Mouse (Mus musculus) embryonic facial prominence, embryonic 12.5 days (tissue): ENCODE results near the gene Plekha8. TPM values are rescaled to one million over a fixed set of nuclear protein-coding genes. Genes with fewer than 3 reads are reported as not detected.

ENCODE experiments used
- ATAC-seq: fragments of 200-750 bp; cut with Nextera tagmentation; 2 replicates; pipeline ENCODE4 v1.8.0; 2017; ENCODE audit not compliant: insufficient number of reproducible peaks, insufficient read depth, low FRiP score, low TSS enrichment
- H3K27ac ChIP-seq: fragments of 300-500 bp; sonication (generic); 2 replicates; pipeline ENCODE4 v1.5.1; 2016; ENCODE audit warnings: mild to moderate bottlenecking
- H3K27me3 ChIP-seq: fragments of 300-500 bp; sonication (generic); 2 replicates; pipeline ENCODE4 v1.6.1; 2016; ENCODE audit warnings: mild to moderate bottlenecking, moderate library complexity
- H3K36me3 ChIP-seq: fragments of 300-500 bp; sonication (generic); 2 replicates; pipeline ENCODE4 v1.6.1; 2016; ENCODE audit warnings: mild to moderate bottlenecking
- H3K4me1 ChIP-seq: fragments of 300-500 bp; sonication (generic); 2 replicates; pipeline ENCODE4 v1.6.1; 2016
- H3K4me2 ChIP-seq: fragments of 300-500 bp; sonication (generic); replicated peaks from 2 replicates; pipeline ENCODE4 v1.6.1; 2016; ENCODE audit warnings: mild to moderate bottlenecking, moderate library complexity
- H3K4me3 ChIP-seq: fragments of 300-500 bp; sonication (generic); 2 replicates; pipeline ENCODE4 v1.5.1; 2016; ENCODE audit warnings: mild to moderate bottlenecking
- H3K9ac ChIP-seq: fragments of 300-500 bp; sonication (generic); 2 replicates; pipeline ENCODE4 v1.6.1; 2016; ENCODE audit warnings: mild to moderate bottlenecking, moderate library complexity
- H3K9me3 ChIP-seq: fragments of 300-500 bp; sonication (generic); 2 replicates; pipeline ENCODE4 v1.6.1; 2016; ENCODE audit warnings: mild to moderate bottlenecking, moderate library complexity
- WGBS: fragments of 180-500 bp; shearing (Covaris S2); methylation state at CpG from one replicate; pipeline ENCODE4 v1.1.7; 2016; 5-methylcytosine and 5-hydroxymethylcytosine counted together
- polyA plus RNA-seq: library from polyadenylated mRNA; unstranded; fragments of >200 nt; fragmentation: Nextera tagmentation; extraction: Ambion mirVana; gene quantifications from 2 replicates; pipeline ENCODE4 v1.2.1, GENCODE M21; 2016

Plekha8 gene
- polyA plus RNA-seq, result 22.6 and 23.3 TPM in 2 replicates

DNA sequence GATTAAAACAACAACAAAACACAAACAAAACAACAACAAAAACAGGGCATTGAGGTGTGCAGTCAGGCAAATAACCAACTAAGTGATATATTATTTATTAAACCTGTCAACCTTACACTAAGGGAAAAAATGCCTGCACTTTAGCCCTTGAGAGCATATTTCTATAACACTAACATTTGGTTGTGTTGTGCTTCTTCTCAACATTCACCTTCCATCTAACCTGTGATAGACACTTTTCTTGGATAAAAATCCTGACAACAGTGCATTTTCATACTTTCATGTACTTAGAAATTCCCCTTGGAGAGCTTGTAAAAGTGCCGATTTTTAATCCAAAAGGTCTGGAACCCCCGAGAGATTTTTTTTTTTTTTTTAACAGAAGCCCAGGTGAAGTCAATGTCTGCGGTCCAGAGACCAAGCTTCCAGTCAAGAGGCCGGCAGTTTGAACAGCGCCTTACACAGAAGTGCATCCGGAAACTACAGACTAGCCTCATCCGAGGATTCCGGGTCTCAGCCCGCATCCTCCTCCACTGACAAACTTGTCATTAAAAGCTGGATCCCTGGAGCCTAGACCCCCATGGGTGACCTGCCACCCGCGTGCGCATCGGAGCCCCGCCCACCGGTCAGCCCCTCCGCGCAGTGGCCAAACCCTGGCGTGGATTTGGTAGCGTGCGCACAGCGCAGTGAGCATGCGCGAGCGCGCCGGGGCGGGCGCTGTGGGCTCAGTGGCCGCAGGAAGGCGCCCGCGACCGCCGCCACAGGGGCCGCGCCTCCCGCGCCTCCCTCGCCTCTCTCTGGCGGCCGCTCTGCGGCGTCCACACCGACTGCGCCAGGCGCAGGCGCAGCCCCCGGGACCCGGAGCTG is at the start of gene Plekha8:
Gene Plekha8 (plus strand): TSS at position 643 of the 861 bp plus-strand sequence.
- Histone ChIP-seq H3K4me1 (peaks cover 25% of the 10 kb centered on the region), H3K27ac (peak within 1 kb of the TSS; percentile 71), H3K36me3 (no peaks in the 10 kb centered on the region), H3K9ac (peak within 1 kb of the TSS; percentile 84), H3K9me3 (no peaks in the 10 kb centered on the region), H3K27me3 (no peaks in the 10 kb centered on the region), H3K4me2 (peak within 1 kb of the TSS; percentile 74), H3K4me3 (peak within 1 kb of the TSS; percentile 83)
- WGBS, result 0% methylated on average over 49 of the region's 49 CpGs
- peak; percentile 89 for ATAC-seq

DNA sequence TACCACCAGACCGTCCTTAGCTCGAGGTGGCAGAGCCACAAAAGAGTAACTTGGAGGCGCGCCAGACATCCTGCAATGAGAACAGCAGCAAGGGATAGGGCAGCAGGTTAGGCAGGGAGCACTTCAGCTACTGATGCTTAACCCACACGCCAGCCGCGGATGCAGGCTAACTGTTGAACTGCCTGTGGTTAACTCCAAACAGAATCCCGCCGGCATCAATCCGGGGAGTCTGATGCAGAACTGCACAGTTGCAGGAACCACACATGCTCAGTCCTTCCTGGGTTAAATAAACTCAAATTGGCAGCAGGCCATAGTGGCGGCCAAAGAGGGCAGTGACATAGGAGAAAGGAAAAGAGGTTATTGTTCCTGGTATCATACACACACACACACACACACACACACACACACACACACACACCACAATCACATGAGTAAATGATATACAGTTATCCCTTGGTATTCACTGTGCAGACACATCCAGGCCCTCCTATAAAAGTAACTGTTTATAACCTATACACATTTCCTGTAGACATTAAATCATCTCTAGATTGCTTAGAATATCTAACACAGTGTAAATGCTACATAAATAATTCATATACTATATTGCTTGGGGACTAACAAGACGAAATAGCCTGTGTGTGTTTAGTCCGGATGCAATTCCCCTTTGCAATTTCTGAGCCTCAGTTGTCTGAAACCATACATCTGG is 46.4 kb upstream of the Plekha8 start:
- no peaks in the 10 kb centered on the region for H3K27me3 ChIP-seq
- no peak for ATAC-seq
- H3K36me3 ChIP-seq, result no peaks in the 10 kb centered on the region
- H3K4me2 ChIP-seq, result no peak overlapping the region
- no peak overlapping the region for H3K4me3 ChIP-seq
- no peak overlapping the region for H3K9ac ChIP-seq
- WGBS, result 64% methylated on average over 13 of the region's 13 CpGs
- H3K27ac ChIP-seq, result no peak overlapping the region
- no peaks in the 10 kb centered on the region for H3K9me3 ChIP-seq
- H3K4me1 ChIP-seq, result peaks cover 12% of the 10 kb centered on the region

DNA sequence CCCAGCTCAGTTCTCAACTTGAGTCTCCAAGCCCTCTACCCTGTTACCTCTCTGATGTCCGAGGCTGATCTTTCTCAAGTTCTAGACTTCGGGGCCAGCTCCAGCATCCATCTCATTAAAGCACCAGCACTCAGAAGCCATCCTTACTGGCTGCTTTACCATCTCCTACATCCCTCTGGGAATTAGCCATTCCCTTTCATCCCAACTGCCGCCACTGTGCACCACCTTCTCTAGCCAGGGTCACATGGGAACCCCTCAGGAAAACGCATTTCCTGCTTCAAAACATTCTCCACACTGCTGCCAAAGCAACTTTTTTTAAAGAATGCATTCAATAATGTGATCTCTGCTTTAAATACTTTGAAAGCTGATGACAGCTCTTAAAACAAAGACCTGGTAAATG is 45.6 kb upstream of the Plekha8 start:
- WGBS, result 63% methylated on average over 4 of the region's 4 CpGs
- Histone ChIP-seq H3K4me2 (no peak overlapping the region), H3K27me3 (no peaks in the 10 kb centered on the region), H3K27ac (no peak overlapping the region), H3K9ac (no peak overlapping the region), H3K9me3 (no peaks in the 10 kb centered on the region), H3K36me3 (no peaks in the 10 kb centered on the region), H3K4me1 (peaks cover 14% of the 10 kb centered on the region), H3K4me3 (no peak overlapping the region)
- ATAC-seq, result no peak

DNA sequence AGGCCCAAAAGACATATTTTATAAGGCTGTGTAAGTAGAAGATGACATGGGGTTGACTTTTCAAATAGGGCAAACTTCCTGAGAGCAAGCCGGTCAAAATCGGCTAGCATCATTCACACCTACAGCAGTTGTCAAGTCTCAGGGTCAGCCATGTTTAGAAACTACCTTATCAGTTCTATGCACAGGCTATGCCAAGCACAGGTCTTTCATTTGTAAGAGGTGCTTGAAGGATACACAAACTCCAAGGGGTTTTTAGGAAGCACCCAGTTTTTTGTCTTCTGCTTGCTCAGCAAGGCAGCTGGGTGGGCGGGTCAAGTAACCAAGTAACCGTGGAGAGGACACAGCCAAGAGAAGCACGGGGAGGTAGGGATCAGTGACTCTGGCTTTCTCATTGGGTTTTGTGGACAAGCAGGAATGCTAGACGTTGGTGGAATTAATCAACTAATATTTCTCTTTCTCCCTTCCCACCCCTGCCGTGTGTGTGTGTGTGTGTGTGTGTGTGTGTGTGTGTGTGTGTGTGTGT is 44.0 kb upstream of the Plekha8 start:
- WGBS, result 71% methylated on average over 7 of the region's 7 CpGs
- no peak overlapping the region for H3K9ac ChIP-seq
- no peaks in the 10 kb centered on the region for H3K9me3 ChIP-seq
- H3K4me2 ChIP-seq, result no peak overlapping the region
- H3K4me1 ChIP-seq, result peaks cover 12% of the 10 kb centered on the region
- no peak overlapping the region for H3K27ac ChIP-seq
- H3K36me3 ChIP-seq, result no peaks in the 10 kb centered on the region
- ATAC-seq, result no peak
- H3K27me3 ChIP-seq, result no peaks in the 10 kb centered on the region
- H3K4me3 ChIP-seq, result no peak overlapping the region

DNA sequence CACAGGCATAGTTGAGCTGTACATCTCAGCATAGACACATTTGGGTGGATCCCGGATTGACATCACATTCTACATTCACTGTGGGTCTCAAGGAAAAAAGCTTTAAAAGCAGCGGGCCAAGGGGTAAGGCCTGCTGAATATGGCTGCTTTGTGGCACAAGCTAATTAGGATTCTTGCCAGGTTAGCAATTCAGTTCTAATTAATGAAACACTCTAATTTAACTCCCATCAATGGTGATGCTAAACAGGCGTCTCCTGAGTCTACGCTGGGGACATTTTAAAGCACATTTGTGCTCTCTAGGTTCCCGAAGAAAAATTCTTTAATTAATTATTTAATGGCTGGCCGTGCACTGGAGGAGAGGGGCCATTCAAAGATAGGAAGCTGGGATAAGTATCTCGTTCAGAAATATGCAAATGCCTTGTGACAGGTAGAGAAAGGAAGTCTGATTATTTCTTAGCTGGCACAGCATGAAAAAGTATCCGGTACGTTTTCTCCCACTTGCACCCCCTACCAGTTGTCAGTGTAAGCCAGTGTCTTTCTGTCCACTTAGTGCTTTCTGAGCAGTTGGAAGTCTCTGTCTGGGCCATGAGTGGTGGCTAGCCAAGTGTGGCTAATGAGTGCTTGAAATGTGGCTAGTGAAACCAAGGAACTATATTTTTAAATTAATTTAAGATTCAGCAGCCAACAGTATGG is 42.0 kb upstream of the Plekha8 start:
- H3K36me3 ChIP-seq, result no peaks in the 10 kb centered on the region
- no peaks in the 10 kb centered on the region for H3K9me3 ChIP-seq
- WGBS, result 65% methylated on average over 9 of the region's 9 CpGs
- no peak for ATAC-seq
- no peak overlapping the region for H3K27ac ChIP-seq
- H3K9ac ChIP-seq, result no peak overlapping the region
- peaks cover 12% of the 10 kb centered on the region for H3K4me1 ChIP-seq
- H3K27me3 ChIP-seq, result no peaks in the 10 kb centered on the region
- H3K4me3 ChIP-seq, result no peak overlapping the region
- no peak overlapping the region for H3K4me2 ChIP-seq

DNA sequence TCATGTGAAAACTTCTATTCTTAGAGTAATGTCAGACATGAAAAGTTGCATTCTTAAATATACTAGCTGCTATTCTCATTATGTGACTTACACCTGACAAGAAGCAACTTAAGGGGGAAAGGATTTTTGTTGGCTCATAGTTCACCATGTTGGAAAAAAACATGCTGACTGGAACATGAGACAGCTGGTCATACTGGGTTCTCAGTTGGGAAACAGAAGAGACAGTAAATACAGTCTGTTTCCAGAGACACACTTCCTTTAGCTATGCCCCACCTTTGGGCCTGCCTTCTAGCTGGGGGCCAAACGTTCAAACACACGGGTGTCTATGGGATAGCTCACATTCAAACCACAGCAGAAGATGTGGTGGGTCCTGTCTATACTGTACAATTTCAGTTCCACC is 41.3 kb upstream of the Plekha8 start:
- no peak for ATAC-seq
- Histone ChIP-seq H3K4me3 (no peak overlapping the region), H3K27ac (no peak overlapping the region), H3K9ac (no peak overlapping the region), H3K36me3 (no peaks in the 10 kb centered on the region), H3K4me2 (no peak overlapping the region), H3K27me3 (no peaks in the 10 kb centered on the region), H3K4me1 (peaks cover 5% of the 10 kb centered on the region; the same call in 1 of the 2 replicates), H3K9me3 (no peaks in the 10 kb centered on the region)
- WGBS, result 80% methylated on average over 2 of the region's 2 CpGs

DNA sequence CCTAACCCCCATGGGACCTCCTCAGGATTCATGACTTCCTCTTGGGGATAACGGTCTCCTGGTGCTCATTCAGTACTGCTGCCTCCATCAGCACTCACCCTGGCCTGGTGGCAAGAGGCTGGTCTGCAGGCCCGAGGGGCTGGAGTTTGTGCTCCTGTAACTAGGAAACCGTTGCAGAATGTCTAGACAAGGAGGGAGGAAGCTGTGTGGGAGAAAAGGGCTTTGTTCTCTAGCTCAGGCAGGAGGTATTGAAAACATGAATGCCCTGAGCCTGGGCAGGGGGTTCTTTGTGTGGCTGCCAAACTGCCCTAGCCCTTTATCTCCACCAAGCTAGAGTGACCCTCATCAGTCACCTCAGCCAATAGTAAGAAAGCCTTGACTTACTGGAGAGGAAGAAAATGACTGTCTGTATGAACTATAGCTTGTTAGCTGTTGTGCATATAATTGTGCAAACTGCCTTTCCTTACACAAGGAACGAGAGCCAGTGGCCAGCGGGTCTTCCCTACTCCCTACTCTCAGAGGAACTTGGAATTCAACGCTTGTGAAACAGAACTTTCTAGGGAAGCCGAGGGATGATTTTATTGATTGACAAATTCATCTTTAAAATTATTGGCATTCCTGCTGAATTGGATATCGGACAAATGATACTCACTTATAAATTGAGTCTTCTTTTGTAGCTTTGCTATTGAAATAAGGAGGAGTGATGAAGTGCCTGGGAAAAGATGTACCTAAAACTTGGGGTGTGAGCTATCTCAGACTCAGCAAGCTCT is 40.4 kb upstream of the Plekha8 start:
- no peaks in the 10 kb centered on the region for H3K36me3 ChIP-seq
- WGBS, result 35% methylated on average over 8 of the region's 8 CpGs
- H3K9me3 ChIP-seq, result no peaks in the 10 kb centered on the region
- peak overlapping the region; percentile 57; the same call in 1 of the 2 replicates for H3K27ac ChIP-seq
- H3K4me2 ChIP-seq, result no peak overlapping the region
- H3K27me3 ChIP-seq, result no peaks in the 10 kb centered on the region
- no peak overlapping the region for H3K4me3 ChIP-seq
- H3K9ac ChIP-seq, result no peak overlapping the region
- ATAC-seq, result peak; percentile 72
- H3K4me1 ChIP-seq, result peaks cover 5% of the 10 kb centered on the region; the same call in 1 of the 2 replicates

DNA sequence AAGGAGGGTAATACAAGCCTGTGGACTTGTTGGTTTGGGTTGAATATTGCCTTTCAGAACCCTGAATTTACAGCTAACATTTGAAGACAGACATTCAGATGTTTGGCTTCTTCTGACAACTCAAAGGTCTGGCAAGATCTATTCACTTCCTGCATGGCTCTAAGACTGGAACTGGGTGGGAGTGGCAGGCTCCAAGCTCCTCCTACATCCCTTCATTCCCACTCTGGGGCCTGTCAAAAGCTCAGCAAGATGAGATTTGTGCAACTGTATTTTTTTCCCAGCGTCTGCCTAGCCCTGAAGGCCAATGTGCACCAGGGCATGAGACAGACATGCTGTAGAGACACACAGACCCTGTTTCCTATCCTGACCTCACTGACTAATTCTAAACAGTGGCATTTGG is 39.1 kb upstream of the Plekha8 start:
- Histone ChIP-seq H3K9me3 (no peaks in the 10 kb centered on the region), H3K36me3 (no peaks in the 10 kb centered on the region), H3K4me3 (no peak overlapping the region), H3K27me3 (no peaks in the 10 kb centered on the region), H3K4me1 (peaks cover 5% of the 10 kb centered on the region; the same call in 1 of the 2 replicates), H3K27ac (no peak overlapping the region), H3K4me2 (no peak overlapping the region), H3K9ac (no peak overlapping the region)
- no peak for ATAC-seq
- WGBS, result 71% methylated on average over 1 of the region's 1 CpGs

DNA sequence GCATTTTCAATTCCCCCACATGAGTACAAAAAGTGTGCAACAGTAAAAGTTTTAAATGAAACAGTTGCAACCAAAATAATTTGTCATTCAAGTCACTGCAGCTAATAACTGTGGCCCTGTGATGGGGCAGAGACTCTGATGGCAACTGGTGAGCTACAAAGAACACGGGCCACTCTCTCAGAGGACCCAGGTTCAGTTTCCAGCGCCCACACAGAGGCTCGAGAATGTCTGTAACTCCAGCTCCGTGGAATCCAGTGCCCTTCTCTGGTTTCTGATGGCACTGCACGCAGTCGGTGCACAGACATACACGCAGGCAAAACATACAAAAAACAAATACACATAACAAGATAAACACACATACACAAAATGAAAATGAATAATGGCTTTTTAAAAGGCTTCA is 37.2 kb upstream of the Plekha8 start:
- Histone ChIP-seq H3K9ac (no peak overlapping the region), H3K27me3 (no peaks in the 10 kb centered on the region), H3K27ac (no peak overlapping the region), H3K4me2 (no peak overlapping the region), H3K4me3 (no peak overlapping the region), H3K36me3 (no peaks in the 10 kb centered on the region), H3K9me3 (no peaks in the 10 kb centered on the region), H3K4me1 (peaks cover 5% of the 10 kb centered on the region; the same call in 1 of the 2 replicates)
- no peak for ATAC-seq
- whole genome bisulfite sequencing, result 88% methylated on average over 7 of the region's 7 CpGs

DNA sequence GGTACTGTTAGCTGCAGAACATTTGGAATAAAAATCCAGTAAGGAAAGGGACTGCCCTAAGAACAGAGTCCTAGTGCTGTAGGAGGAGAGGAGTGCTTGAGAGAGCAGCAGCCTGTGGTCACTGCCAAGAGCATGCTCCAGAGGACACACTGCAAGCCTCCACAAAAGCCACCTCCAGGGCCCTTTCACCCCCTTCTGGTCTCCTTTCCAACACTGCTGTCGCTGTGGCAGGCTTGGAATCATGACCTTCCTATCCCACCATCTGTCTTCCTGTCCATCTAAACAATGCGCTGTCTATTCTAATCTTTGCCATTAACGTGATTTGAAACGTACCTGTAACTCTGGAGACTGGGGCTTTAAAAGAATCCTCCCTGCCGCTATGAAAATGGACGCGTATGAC is 36.4 kb upstream of the Plekha8 start:
- whole genome bisulfite sequencing, result 67% methylated on average over 7 of the region's 7 CpGs
- no peaks in the 10 kb centered on the region for H3K9me3 ChIP-seq
- H3K27ac ChIP-seq, result no peak overlapping the region
- no peak for ATAC-seq
- peaks cover 5% of the 10 kb centered on the region; the same call in 1 of the 2 replicates for H3K4me1 ChIP-seq
- 0 out of 2 replicates have a peak, but pooled peaks cover 1% of the 10 kb centered on the region for H3K27me3 ChIP-seq
- H3K4me3 ChIP-seq, result no peak overlapping the region
- no peak overlapping the region for H3K9ac ChIP-seq
- no peaks in the 10 kb centered on the region for H3K36me3 ChIP-seq
- H3K4me2 ChIP-seq, result no peak overlapping the region
